Mouse (Mus musculus): ENCODE data around the gene Vrk1. TPM values are rescaled to one million over a fixed set of nuclear protein-coding genes. Genes with fewer than 3 reads are reported as not detected.

The Vrk1 gene
- polyA plus RNA-seq, 1 experiment from 2014 or later = 76.4 TPM

- no peaks in the 10 kb centered on the region for H3K36me3 ChIP-seq
- no peak for DNase-seq (ENCODE audit: low spot score)
- peaks cover 10% of the 10 kb centered on the region; the same call in 1 of the 2 replicates for H3K4me1 ChIP-seq
- no peak overlapping the region for H3K4me3 ChIP-seq
- H3K27me3 ChIP-seq (ENCODE audit: insufficient read depth, poor library complexity, severe bottlenecking) = no peaks in the 10 kb centered on the region
- H3K9me3 ChIP-seq = no peaks in the 10 kb centered on the region
- H3K27ac ChIP-seq = 0 out of 2 replicates have a peak overlapping the region, but pooled peaks have one; percentile 19
- 69% methylated on average over 22 of the region's 22 CpGs for WGBS
These were observed 1.5 kb upstream of the Vrk1 start for GRCm38 (mm10) chr12:106008348-106009050.

GRCm38 (mm10) chr12:106009122-106009870 lies 732 bp upstream of the Vrk1 start:
- H3K9me3 ChIP-seq = no peaks in the 10 kb centered on the region
- H3K4me3 ChIP-seq = peak overlapping the region; percentile 97
- H3K27ac ChIP-seq = peak overlapping the region; percentile 92; the same call in 1 of the 2 replicates
- H3K36me3 ChIP-seq = no peaks in the 10 kb centered on the region; the same call in none of the 2 replicates
- H3K4me1 ChIP-seq = peaks cover 10% of the 10 kb centered on the region; the same call in 1 of the 2 replicates
- no peaks in the 10 kb centered on the region for H3K27me3 ChIP-seq (ENCODE audit: insufficient read depth, poor library complexity, severe bottlenecking)
- 83% methylated on average over 12 of the region's 12 CpGs for WGBS
- DNase-seq (ENCODE audit: low spot score) = no peak

GRCm38 (mm10) chr12:106012161-106012560 lies 2.1 kb downstream of the Vrk1 start:
- no peak overlapping the region for H3K27ac ChIP-seq
- no peak for DNase-seq (ENCODE audit: low spot score)
- no peaks in the 10 kb centered on the region for H3K9me3 ChIP-seq
- H3K36me3 ChIP-seq = peaks cover 3% of the 10 kb centered on the region
- WGBS = 73% methylated on average over 2 of the region's 2 CpGs
- no peak overlapping the region for H3K4me3 ChIP-seq
- H3K27me3 ChIP-seq (ENCODE audit: insufficient read depth, poor library complexity, severe bottlenecking) = no peaks in the 10 kb centered on the region
- H3K4me1 ChIP-seq = peaks cover 10% of the 10 kb centered on the region; the same call in 1 of the 2 replicates

- DNase-seq (ENCODE audit: low spot score) = no peak
- Histone ChIP-seq H3K4me1 (no peaks in the 10 kb centered on the region), H3K9me3 (no peaks in the 10 kb centered on the region), H3K27me3 (ENCODE audit: insufficient read depth, poor library complexity, severe bottlenecking) (no peaks in the 10 kb centered on the region), H3K27ac (no peak overlapping the region), H3K36me3 (peaks cover 3% of the 10 kb centered on the region), H3K4me3 (no peak overlapping the region)
- WGBS = 90% methylated on average over 12 of the region's 12 CpGs
These were observed 6.4 kb downstream of the Vrk1 start for GRCm38 (mm10) chr12:106016265-106017012.

GRCm38 (mm10) chr12:106020063-106020462 lies 10.0 kb downstream of the Vrk1 start:
- WGBS = 80% methylated on average over 4 of the region's 4 CpGs
- no peak overlapping the region for H3K4me3 ChIP-seq
- H3K27me3 ChIP-seq (ENCODE audit: insufficient read depth, poor library complexity, severe bottlenecking) = no peaks in the 10 kb centered on the region
- no peaks in the 10 kb centered on the region for H3K9me3 ChIP-seq
- H3K27ac ChIP-seq = no peak overlapping the region
- 0 out of 2 replicates have a peak, but pooled peaks cover 4% of the 10 kb centered on the region for H3K36me3 ChIP-seq
- DNase-seq (ENCODE audit: low spot score) = no peak
- peaks cover 14% of the 10 kb centered on the region; the same call in 1 of the 2 replicates for H3K4me1 ChIP-seq

GRCm38 (mm10) chr12:106023652-106024051 lies 13.6 kb downstream of the Vrk1 start:
- no peak for DNase-seq (ENCODE audit: low spot score)
- no peaks in the 10 kb centered on the region for H3K27me3 ChIP-seq (ENCODE audit: insufficient read depth, poor library complexity, severe bottlenecking)
- no peak overlapping the region for H3K27ac ChIP-seq
- peaks cover 14% of the 10 kb centered on the region; the same call in 1 of the 2 replicates for H3K4me1 ChIP-seq
- peaks cover 12% of the 10 kb centered on the region; the same call in 1 of the 2 replicates for H3K36me3 ChIP-seq
- H3K9me3 ChIP-seq = no peaks in the 10 kb centered on the region
- H3K4me3 ChIP-seq = no peak overlapping the region
- WGBS = 67% methylated on average over 9 of the region's 9 CpGs

- Histone ChIP-seq H3K27ac (no peak overlapping the region), H3K4me3 (no peak overlapping the region), H3K4me1 (peaks cover 26% of the 10 kb centered on the region), H3K27me3 (ENCODE audit: insufficient read depth, poor library complexity, severe bottlenecking) (no peaks in the 10 kb centered on the region), H3K36me3 (peaks cover 15% of the 10 kb centered on the region; the same call in 1 of the 2 replicates), H3K9me3 (no peaks in the 10 kb centered on the region)
- no peak for DNase-seq (ENCODE audit: low spot score)
- 76% methylated on average over 6 of the region's 6 CpGs for WGBS
These were observed 15.4 kb downstream of the Vrk1 start for GRCm38 (mm10) chr12:106025416-106025815.

- H3K4me3 ChIP-seq = no peak overlapping the region
- peaks cover 27% of the 10 kb centered on the region for H3K4me1 ChIP-seq
- no peaks in the 10 kb centered on the region for H3K9me3 ChIP-seq
- H3K27me3 ChIP-seq (ENCODE audit: insufficient read depth, poor library complexity, severe bottlenecking) = no peaks in the 10 kb centered on the region
- H3K36me3 ChIP-seq = peaks cover 15% of the 10 kb centered on the region; the same call in 1 of the 2 replicates
- DNase-seq (ENCODE audit: low spot score) = no peak
- WGBS = 78% methylated on average over 16 of the region's 16 CpGs
- no peak overlapping the region for H3K27ac ChIP-seq
These were observed 16.5 kb downstream of the Vrk1 start for GRCm38 (mm10) chr12:106026385-106027134.

- Histone ChIP-seq H3K4me3 (no peak overlapping the region), H3K27ac (no peak overlapping the region), H3K9me3 (no peaks in the 10 kb centered on the region), H3K36me3 (peaks cover 15% of the 10 kb centered on the region; the same call in 1 of the 2 replicates), H3K27me3 (ENCODE audit: insufficient read depth, poor library complexity, severe bottlenecking) (no peaks in the 10 kb centered on the region), H3K4me1 (peaks cover 27% of the 10 kb centered on the region)
- 88% methylated on average over 5 of the region's 5 CpGs for WGBS
- no peak for DNase-seq (ENCODE audit: low spot score)
These were observed 17.3 kb downstream of the Vrk1 start for GRCm38 (mm10) chr12:106027372-106027771.

- Histone ChIP-seq H3K9me3 (no peaks in the 10 kb centered on the region), H3K27ac (no peak overlapping the region), H3K36me3 (peaks cover 15% of the 10 kb centered on the region; the same call in 1 of the 2 replicates), H3K4me1 (peaks cover 18% of the 10 kb centered on the region), H3K27me3 (ENCODE audit: insufficient read depth, poor library complexity, severe bottlenecking) (no peaks in the 10 kb centered on the region), H3K4me3 (no peak overlapping the region)
- DNase-seq (ENCODE audit: low spot score) = no peak
- 68% methylated on average over 2 of the region's 2 CpGs for WGBS
These were observed 19.6 kb downstream of the Vrk1 start for GRCm38 (mm10) chr12:106029582-106029981.

- no peaks in the 10 kb centered on the region for H3K27me3 ChIP-seq (ENCODE audit: insufficient read depth, poor library complexity, severe bottlenecking)
- DNase-seq (ENCODE audit: low spot score) = no peak
- peaks cover 12% of the 10 kb centered on the region; the same call in 1 of the 2 replicates for H3K36me3 ChIP-seq
- H3K9me3 ChIP-seq = no peaks in the 10 kb centered on the region
- no peak overlapping the region for H3K4me3 ChIP-seq
- WGBS = 70% methylated on average over 7 of the region's 7 CpGs
- no peak overlapping the region for H3K27ac ChIP-seq
- peaks cover 18% of the 10 kb centered on the region for H3K4me1 ChIP-seq
These were observed 20.2 kb downstream of the Vrk1 start for GRCm38 (mm10) chr12:106030146-106030745.

GRCm38 (mm10) chr12:106030796-106031195 lies 20.8 kb downstream of the Vrk1 start:
- peaks cover 18% of the 10 kb centered on the region for H3K4me1 ChIP-seq
- H3K4me3 ChIP-seq = no peak overlapping the region
- 78% methylated on average over 7 of the region's 7 CpGs for WGBS
- H3K36me3 ChIP-seq = peaks cover 8% of the 10 kb centered on the region; the same call in 1 of the 2 replicates
- no peaks in the 10 kb centered on the region for H3K27me3 ChIP-seq (ENCODE audit: insufficient read depth, poor library complexity, severe bottlenecking)
- no peak overlapping the region for H3K27ac ChIP-seq
- no peaks in the 10 kb centered on the region for H3K9me3 ChIP-seq
- no peak for DNase-seq (ENCODE audit: low spot score)

All from heart, embryonic 10.5 days (tissue).